In the genomic region with DNA sequence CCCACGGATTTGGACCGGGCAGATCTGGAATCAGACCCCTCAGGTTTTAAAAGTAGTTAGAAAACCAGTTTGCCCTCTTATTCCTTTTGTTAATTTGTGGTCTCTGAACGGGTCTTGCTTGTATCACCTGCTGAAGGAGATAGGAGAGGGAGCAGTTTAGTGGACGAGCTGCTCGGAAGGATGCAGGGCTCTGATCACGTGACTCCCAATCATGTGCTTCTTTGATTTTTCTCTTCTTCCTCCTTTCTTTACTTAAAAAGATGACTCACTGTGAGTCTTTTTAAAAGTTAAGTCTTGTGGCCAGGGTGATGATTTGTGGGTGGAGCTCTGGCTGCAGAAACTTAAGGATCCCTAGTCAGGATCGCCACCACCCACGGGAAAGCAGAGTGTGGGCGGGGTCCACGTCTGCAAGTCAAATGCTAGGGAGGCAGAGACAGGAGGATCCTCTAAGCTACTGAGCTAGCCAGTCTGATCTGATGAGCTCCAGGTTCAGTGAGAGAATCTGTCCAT, we compare ENCODE assay signal across 8 mouse cellular contexts.
A peak's percentile ranks its signal among the peaks of the same experiment; 100 is the strongest.
DNase-seq lines count a peak whose midpoint lies in the region; ATAC-seq and TF ChIP-seq lines count a peak whose summit lies in the region.
"Had no signal": no experiment of that assay in that cellular context is flagged by ENCODE, and none has a peak within 500 bp of the region (broad histone marks: within the 10 kb centered on the region; RNA-seq: fewer than 3 reads in every experiment).

No protein-coding gene starts in this region.

- TF ChIP-seq EP300 in stomach, postnatal 0 days (optimal IDR thresholded peaks at IDR 0.05): no peak

- no peak overlapping the region for H3K4me3 ChIP-seq in lung, embryonic 16.5 days (ENCODE audit: low read length)
- H3K4me3 ChIP-seq in embryonic facial prominence, embryonic 13.5 days: no peak overlapping the region
- H3K4me3 ChIP-seq in intestine, embryonic 16.5 days (ENCODE audit: low read length): no peak overlapping the region
- H3K4me3 ChIP-seq in stomach, postnatal 0 days (ENCODE audit: low read depth, low read length): no peak overlapping the region
- no peak overlapping the region for H3K4me3 ChIP-seq in layer of hippocampus, adult 2 months

- H3K9ac ChIP-seq in lung, embryonic 16.5 days (ENCODE audit: low read length): no peak overlapping the region
- peak overlapping the region; percentile 32; the same call in 1 of the 2 replicates for H3K9ac ChIP-seq in embryonic facial prominence, embryonic 13.5 days
- 0 out of 2 replicates have a peak overlapping the region, but pooled peaks have one; percentile 29 for H3K9ac ChIP-seq in intestine, embryonic 16.5 days (ENCODE audit: low read depth, low read length)
- no peak overlapping the region for H3K9ac ChIP-seq in stomach, postnatal 0 days (ENCODE audit: low read length)

- peak overlapping the region; percentile 36 for H3K4me2 ChIP-seq in lung, embryonic 16.5 days (ENCODE audit: low read depth, low read length)
- peak overlapping the region; percentile 51 for H3K4me2 ChIP-seq in embryonic facial prominence, embryonic 13.5 days
- H3K4me2 ChIP-seq in intestine, embryonic 16.5 days (ENCODE audit: low read depth, low read length): peak overlapping the region; percentile 20; the same call in 1 of the 2 replicates
- 0 out of 2 replicates have a peak overlapping the region, but pooled peaks have one; percentile 20 for H3K4me2 ChIP-seq in stomach, postnatal 0 days (replicated peaks; ENCODE audit: low read depth)

- no peak for ATAC-seq in lung, embryonic 16.5 days (ENCODE audit: low read depth)
- ATAC-seq in embryonic facial prominence, embryonic 13.5 days (ENCODE audit: insufficient number of reproducible peaks, insufficient read depth, low FRiP score, low TSS enrichment, low read depth): no peak
- ATAC-seq in intestine, embryonic 16.5 days: no peak
- no peak for ATAC-seq in stomach, postnatal 0 days (ENCODE audit: low FRiP score, low TSS enrichment)

- no peaks in the 10 kb centered on the region for H3K27me3 ChIP-seq in lung, embryonic 16.5 days (ENCODE audit: control insufficient read depth, insufficient read depth, low read depth, low read length)
- H3K27me3 ChIP-seq in embryonic facial prominence, embryonic 13.5 days: no peaks in the 10 kb centered on the region
- no peaks in the 10 kb centered on the region for H3K27me3 ChIP-seq in intestine, embryonic 16.5 days (replicated peaks; ENCODE audit: control insufficient read depth, insufficient read depth, low read length)
- H3K27me3 ChIP-seq in stomach, postnatal 0 days (ENCODE audit: control insufficient read depth, insufficient read depth, low read length): no peaks in the 10 kb centered on the region

- 58% methylated on average over 10 of the region's 10 CpGs for WGBS in lung, embryonic 16.5 days
- WGBS in embryonic facial prominence, embryonic 13.5 days: 59% methylated on average over 10 of the region's 10 CpGs
- 63% methylated on average over 10 of the region's 10 CpGs for WGBS in intestine, embryonic 16.5 days
- WGBS in stomach, postnatal 0 days: 50% methylated on average over 10 of the region's 10 CpGs

- H3K9me3 ChIP-seq in lung, embryonic 16.5 days (ENCODE audit: control insufficient read depth, low read length): no peaks in the 10 kb centered on the region; the same call in 1 of the 2 replicates
- H3K9me3 ChIP-seq in embryonic facial prominence, embryonic 13.5 days: no peaks in the 10 kb centered on the region
- 0 out of 2 replicates have a peak, but pooled peaks cover 6% of the 10 kb centered on the region for H3K9me3 ChIP-seq in intestine, embryonic 16.5 days (ENCODE audit: control insufficient read depth, low read length)
- H3K9me3 ChIP-seq in stomach, postnatal 0 days (ENCODE audit: control insufficient read depth, low read length): no peaks in the 10 kb centered on the region

- no peaks in the 10 kb centered on the region for H3K36me3 ChIP-seq in lung, embryonic 16.5 days (ENCODE audit: control insufficient read depth, insufficient read depth, low read length)
- no peaks in the 10 kb centered on the region for H3K36me3 ChIP-seq in embryonic facial prominence, embryonic 13.5 days
- H3K36me3 ChIP-seq in intestine, embryonic 16.5 days (ENCODE audit: control insufficient read depth, insufficient read depth, low read length): no peaks in the 10 kb centered on the region
- H3K36me3 ChIP-seq in stomach, postnatal 0 days (ENCODE audit: control insufficient read depth, insufficient read depth, low read length): no peaks in the 10 kb centered on the region

- TF ChIP-seq CTCF in stomach, postnatal 0 days (IDR thresholded peaks at IDR 0.05; ENCODE audit: low read depth): no peak
- no peak for TF ChIP-seq CTCF in layer of hippocampus, adult 2 months (conservative IDR thresholded peaks at IDR 0.05)

- peaks cover 12% of the 10 kb centered on the region for H3K4me1 ChIP-seq in lung, embryonic 16.5 days (replicated peaks; ENCODE audit: control insufficient read depth, insufficient read depth, low read length)
- H3K4me1 ChIP-seq in embryonic facial prominence, embryonic 13.5 days: peaks cover 13% of the 10 kb centered on the region
- H3K4me1 ChIP-seq in intestine, embryonic 16.5 days (ENCODE audit: control insufficient read depth, insufficient read depth, low read length): peaks cover 8% of the 10 kb centered on the region; the same call in 1 of the 2 replicates
- no peaks in the 10 kb centered on the region for H3K4me1 ChIP-seq in stomach, postnatal 0 days (replicated peaks; ENCODE audit: control insufficient read depth, insufficient read depth)

- H3K27ac ChIP-seq in lung, embryonic 16.5 days (ENCODE audit: low read length): no peak overlapping the region
- H3K27ac ChIP-seq in embryonic facial prominence, embryonic 13.5 days: no peak overlapping the region
- no peak overlapping the region for H3K27ac ChIP-seq in intestine, embryonic 16.5 days (ENCODE audit: low read length)
- no peak overlapping the region for H3K27ac ChIP-seq in stomach, postnatal 0 days (replicated peaks)
- no peak overlapping the region for H3K27ac ChIP-seq in layer of hippocampus, adult 2 months

- no peak for DNase-seq in lung, postnatal 14 days
- DNase-seq in stomach, postnatal 0 days (ENCODE audit: low spot score): no peak
- no peak for DNase-seq in spleen, postnatal 4 days (ENCODE audit: low spot score in 2 of 2)
- DNase-seq in layer of hippocampus, adult 2 months (ENCODE audit: low spot score in 2 of 2): no peak
- DNase-seq: cerebellum, postnatal 14 days had no signal

Comparison
In these comparisons a context has a peak if more than half of its experiments do, and no peak if none do; other contexts are left out.
1. H3K9ac ChIP-seq: peak in embryonic facial prominence, embryonic 13.5 days (single experiment) and intestine, embryonic 16.5 days (single experiment); none in lung, embryonic 16.5 days (single experiment) and stomach, postnatal 0 days (single experiment).
2. Peak in every context shown above with its lines, with median percentiles within 50 percentile points of each other: H3K4me2 ChIP-seq.